ENCODE assay signal across 9 mouse cellular contexts in the genomic region with DNA sequence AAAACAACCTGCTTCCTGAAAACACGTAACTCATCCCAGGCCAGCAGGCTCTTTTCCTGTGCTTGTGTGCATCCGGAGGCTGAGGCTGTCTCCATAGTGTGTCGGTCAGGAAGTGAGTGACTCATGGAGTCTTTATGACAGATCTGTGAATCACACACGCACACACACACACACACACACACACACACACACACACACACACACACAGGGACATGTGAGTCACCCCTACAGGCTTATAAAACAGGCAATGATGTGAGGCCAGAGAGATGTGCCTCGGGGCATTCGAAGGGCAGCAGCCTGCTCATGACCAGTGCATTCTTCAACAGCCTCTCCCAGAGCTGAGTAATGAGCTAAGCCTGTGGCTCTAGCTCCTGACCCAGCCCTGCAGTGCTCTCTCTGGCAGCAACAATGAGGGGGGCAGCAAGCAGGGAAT.
DNase-seq lines count a peak whose midpoint lies in the region; ATAC-seq and TF ChIP-seq lines count a peak whose summit lies in the region.
"Had no signal": no experiment of that assay in that cellular context is flagged by ENCODE, and none has a peak within 500 bp of the region (broad histone marks: within the 10 kb centered on the region; RNA-seq: fewer than 3 reads in every experiment).

No protein-coding gene starts in this region.

- peak; percentile 90 for DNase-seq in 3134 (ENCODE audit: extremely low read depth, insufficient read length, low spot score)
- peak; percentile 83 for DNase-seq in MN1 (ENCODE audit: low spot score)
- DNase-seq in kidney, adult 18-20 months: peak; percentile 26
- no peak for DNase-seq in layer of hippocampus, adult 9-10 months (ENCODE audit: low spot score)
- DNase-seq in cerebellum, postnatal 10 days: no peak
- no peak for DNase-seq in cerebellum, adult 2 months

- ATAC-seq in granulocyte monocyte progenitor cell, adult 5-6 weeks (replicated peaks; ENCODE audit: poor library complexity, severe bottlenecking): peak; percentile 98
- peak; percentile 92 for ATAC-seq in megakaryocyte progenitor cell, adult 5-6 weeks (replicated peaks; ENCODE audit: poor library complexity)

- TF ChIP-seq CTCF in cerebellum, adult 2 months (IDR thresholded peaks at IDR 0.05; ENCODE audit: borderline replicate concordance, insufficient read depth, low read depth, low read length): no peak

- H3K27ac ChIP-seq in cerebellum, adult 2 months (ENCODE audit: insufficient read depth, low read length): no peak overlapping the region
- H3K27ac ChIP-seq: liver, embryonic 15.5 days had no signal

- 72% methylated on average over 6 of the region's 6 CpGs for WGBS in cerebellum, adult 2 months

- TF ChIP-seq POLR2A in cerebellum, adult 2 months (IDR thresholded peaks at IDR 0.05; ENCODE audit: borderline replicate concordance, insufficient read depth, low read length): no peak

- H3K4me3 ChIP-seq in cerebellum, adult 2 months (replicated peaks; ENCODE audit: insufficient read depth, low read depth, low read length): no peak overlapping the region
- H3K4me3 ChIP-seq: liver, embryonic 15.5 days had no signal

- H3K27me3 ChIP-seq in cerebellum, adult 2 months (ENCODE audit: control insufficient read depth, insufficient read depth, low read length): no peaks in the 10 kb centered on the region
- H3K27me3 ChIP-seq: liver, embryonic 15.5 days had no signal

- no peaks in the 10 kb centered on the region for H3K4me1 ChIP-seq in cerebellum, adult 2 months (ENCODE audit: control insufficient read depth, insufficient read depth, low read length)
- H3K4me1 ChIP-seq: liver, embryonic 15.5 days had no signal

Comparison
In these comparisons a context has a peak if more than half of its experiments do, and no peak if none do; other contexts are left out.
1. DNase-seq: peak in 3134 (single experiment), MN1 (single experiment) and kidney, adult 18-20 months (single experiment); none in layer of hippocampus, adult 9-10 months (single experiment), cerebellum, postnatal 10 days (0 of 2) and cerebellum, adult 2 months (0 of 2).